Mouse (Mus musculus) urinary bladder, postnatal 10 days (tissue): Measurements from ENCODE around the gene Dock1.

Source experiments
- DNase-seq: peaks from one replicate; pipeline ENCODE4 v3.0.0; 2022; ENCODE audit warnings: low spot score

The Dock1 gene

GRCm38 (mm10) chr7:134696126-134696979 lies 25.9 kb downstream of the Dock1 start:
- DNase-seq, result no peak

- DNase-seq, result no peak
Measured at GRCm38 (mm10) chr7:134697479-134697878, 27.0 kb downstream of the Dock1 start.

DNA sequence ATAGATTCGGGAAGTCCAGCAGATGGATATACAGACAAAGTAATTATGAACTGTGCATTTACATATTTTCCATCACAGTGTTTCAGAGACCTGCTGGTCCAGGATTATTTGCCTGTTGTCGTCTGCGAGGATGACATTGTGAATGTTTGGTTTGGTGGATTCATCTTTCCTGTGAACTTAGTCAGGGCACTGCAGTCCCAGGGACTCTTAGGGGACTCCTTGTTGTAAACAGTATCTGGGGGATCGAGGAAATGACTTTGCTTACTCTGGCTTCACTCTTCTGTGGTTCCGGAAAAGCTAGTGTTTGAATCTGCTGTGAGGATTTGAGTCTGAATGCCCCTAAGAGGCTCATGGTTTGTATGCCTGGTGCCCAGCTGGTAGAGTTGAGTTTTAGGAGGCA lies 27.8 kb downstream of the Dock1 start:
- DNase-seq, result no peak

GRCm38 (mm10) chr7:134700001-134700400 lies 29.5 kb downstream of the Dock1 start:
- DNase-seq, result no peak

GRCm38 (mm10) chr7:134702481-134702880 lies 32.0 kb downstream of the Dock1 start:
- no peak for DNase-seq

DNA sequence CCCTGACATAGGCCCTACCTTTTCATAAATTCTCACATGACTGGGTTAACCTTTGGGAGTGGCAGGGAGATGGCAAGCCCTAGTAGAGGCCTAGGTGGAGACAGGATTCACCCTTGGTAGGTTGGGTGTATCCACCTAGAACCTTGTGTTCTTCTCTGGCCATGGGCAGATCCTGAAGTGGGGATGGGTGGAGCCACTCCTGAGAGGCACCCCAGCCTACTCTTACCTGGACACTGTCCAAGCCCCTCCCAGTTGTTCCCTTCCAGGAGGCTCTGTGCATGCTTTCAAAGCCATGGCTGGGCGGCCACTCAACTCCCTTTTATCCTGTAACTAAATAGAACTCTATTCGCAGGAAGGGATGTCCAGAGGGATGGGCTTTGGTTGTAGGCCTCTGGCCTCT lies 33.2 kb downstream of the Dock1 start:
- DNase-seq, result no peak

GRCm38 (mm10) chr7:134709226-134709853 lies 38.9 kb downstream of the Dock1 start:
- DNase-seq, result no peak

- no peak for DNase-seq
Measured at GRCm38 (mm10) chr7:134711576-134711975, 41.1 kb downstream of the Dock1 start.

DNA sequence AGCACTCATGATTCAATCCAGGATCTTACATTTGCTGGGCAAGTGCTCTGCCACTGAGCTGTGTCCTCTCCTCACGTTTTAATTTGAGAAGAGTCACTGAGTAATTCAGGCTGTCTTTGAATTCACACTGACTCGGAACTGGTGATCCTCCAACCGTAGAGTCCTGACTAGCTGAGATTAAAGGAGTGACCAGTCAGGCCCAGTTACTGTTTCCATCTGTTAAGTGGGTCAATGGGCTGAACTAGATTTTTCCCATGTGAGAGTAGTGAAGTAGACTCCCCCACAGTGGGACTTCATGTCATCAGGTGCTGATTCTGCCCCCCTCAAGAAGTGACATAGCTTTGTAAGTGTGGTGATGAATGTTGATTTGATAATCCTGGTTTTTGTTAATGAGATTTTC lies 49.0 kb downstream of the Dock1 start:
- no peak for DNase-seq

- no peak for DNase-seq
Measured at GRCm38 (mm10) chr7:134722361-134722760, 51.9 kb downstream of the Dock1 start.

DNA sequence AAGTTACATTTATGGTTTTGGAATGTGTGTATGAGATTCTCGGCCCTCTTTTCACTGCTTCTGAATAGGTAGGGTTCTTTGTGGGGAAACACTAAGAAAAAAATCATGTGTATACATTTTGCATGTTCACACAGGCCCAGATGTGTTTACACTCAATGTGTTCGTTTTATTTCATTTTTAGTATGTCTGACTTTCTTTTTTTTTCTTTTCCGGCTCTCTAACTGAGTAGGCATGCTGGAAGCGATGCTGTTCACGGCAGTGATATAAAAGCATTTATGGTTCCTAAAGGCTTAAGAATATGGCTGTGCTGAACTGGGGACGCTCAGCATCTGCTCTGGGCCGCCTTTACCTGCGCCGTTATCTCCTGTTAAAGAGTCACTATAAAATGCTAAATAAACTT lies 52.5 kb downstream of the Dock1 start:
- DNase-seq, result no peak

DNA sequence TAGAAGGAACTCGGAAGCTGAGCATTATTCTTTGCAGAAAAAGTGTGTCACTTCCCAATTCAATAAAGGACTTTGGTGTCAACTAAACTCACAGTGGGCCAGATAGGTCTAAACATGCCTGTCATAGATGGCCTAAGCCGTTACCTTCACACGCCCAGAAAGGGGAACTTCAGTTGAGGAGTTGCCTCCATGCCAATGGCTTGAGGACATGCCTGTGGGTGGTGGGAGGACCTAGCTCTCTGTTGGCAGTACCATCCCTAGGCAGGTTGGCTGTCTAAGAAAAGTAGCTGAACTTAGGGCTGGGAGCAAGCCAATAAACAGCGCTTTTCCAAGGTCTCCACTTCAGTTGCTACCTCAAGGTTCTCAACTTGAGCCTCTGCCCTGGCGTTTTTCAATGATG lies 53.1 kb downstream of the Dock1 start:
- no peak for DNase-seq

GRCm38 (mm10) chr7:134724841-134725240 lies 54.4 kb downstream of the Dock1 start:
- no peak for DNase-seq

DNA sequence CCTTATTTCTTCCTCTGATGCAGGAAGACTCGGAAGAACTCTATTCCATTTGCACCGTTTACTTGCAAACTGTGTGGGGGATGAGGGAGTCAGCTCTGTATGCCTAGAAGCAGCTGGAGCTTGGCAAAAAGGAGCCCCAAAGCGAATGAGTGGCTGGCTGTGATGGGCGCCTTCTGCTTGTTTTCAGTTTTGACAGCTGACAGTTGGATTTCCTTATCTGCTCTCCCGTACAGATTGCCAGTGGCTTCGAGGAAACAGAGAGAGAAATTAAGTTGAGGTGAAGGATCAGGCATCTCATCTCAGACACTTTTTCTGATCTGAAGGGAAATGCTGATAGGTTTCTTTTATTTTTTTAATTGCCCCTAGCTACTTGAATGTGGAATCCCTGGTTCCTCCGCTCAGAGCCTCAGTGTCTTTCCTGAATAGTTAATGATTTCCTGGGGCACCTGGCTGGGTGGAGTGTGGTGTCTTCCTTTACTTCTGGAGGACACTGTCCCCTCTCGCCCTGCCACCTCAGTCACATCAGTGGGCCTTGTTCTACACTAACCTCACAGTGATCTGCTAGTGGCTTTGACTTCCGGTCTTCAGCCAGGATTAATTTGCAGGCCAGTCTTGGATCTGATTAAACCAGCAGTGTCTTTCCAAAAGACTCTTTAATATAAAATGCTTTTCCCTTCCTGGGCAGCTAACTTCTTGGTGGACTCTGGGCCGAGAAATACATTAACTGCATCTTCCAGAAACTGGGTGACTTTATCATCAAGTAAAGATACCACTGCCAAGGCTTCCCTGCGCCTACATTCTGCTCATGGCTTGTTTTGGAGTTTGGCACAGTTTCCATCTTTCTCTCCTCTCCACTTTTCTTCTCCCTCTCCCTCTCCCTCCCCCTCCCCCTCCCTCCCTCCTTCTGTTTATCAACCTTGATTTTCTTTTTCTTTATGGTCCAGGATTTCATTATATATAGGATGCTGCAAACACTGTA lies 55.4 kb downstream of the Dock1 start:
- DNase-seq, result no peak

DNA sequence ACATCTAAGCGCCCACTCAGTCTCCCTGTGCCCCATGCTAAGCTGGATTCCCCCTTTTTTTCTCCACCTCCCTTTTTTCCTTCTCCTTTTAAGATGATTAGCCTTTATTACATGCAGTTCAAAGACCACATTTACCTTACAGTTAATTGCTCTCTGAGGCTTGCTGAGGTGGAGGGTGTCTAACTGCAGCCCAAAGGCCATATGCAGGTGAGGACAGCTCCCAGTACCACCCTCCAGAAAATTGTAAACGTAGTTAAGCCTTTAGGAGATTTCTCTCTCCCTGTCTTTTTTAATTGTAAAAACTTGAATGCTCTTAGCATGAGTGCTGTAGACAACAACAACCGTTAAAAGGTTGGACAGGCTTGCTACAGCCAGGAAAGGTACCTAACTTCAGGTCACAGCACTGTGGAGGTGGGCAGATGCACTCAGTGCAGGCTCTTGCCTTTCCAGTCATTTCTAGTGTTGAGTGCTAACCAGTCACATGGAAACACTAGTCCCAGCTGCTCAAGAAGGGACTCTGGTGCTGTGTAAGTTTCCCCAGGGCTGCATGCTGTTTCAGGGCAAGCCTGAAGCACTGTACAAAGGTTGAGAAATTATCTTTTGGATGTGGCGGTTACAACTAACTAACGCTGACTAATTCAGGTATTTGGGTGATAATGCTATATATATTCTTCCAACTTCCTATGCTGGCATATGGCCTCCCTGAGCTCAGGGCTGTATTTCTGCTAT lies 56.2 kb downstream of the Dock1 start:
- DNase-seq, result no peak

- no peak for DNase-seq
Measured at GRCm38 (mm10) chr7:134729348-134729747, 58.9 kb downstream of the Dock1 start.

GRCm38 (mm10) chr7:134730406-134731126 lies 60.1 kb downstream of the Dock1 start:
- no peak for DNase-seq

DNA sequence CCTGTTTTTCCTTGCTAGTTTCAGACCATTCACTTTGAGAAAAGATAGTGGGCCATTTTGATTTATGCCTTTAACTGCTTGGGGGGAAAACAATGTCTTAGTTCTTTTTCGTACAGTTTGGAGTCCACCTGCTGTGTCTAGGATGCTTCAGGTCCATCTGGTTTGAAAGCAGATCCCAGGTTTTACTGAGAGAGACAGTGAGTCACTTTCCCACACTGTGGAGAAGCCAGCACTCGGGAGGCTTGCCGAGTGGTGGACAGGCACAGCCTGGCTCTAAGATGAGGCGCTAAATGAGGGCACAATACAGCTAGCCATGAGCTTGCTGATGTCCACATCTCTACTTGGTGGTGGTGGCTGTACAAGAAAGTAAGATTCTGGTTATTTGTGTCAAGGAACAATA lies 76.6 kb downstream of the Dock1 start:
- DNase-seq, result no peak

DNA sequence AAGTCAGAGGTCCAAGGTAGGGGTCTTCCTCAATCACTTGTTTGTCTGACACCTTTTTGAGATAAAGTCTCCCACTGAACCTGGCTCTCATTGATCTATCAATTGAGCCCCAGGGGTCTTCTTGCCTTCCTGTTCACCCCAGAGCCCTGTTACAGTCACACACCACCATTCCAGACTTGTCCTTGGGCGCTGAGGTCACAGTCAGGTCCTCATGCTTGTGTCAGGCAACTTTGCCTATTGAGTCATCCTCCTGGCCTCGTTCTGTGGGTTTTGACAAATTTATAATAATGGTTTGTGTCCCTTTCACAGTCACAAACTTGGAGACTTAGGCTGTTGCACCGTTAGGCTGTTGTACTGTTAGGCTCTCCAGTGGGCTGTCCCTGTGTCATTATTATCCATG lies 77.9 kb downstream of the Dock1 start:
- no peak for DNase-seq

DNA sequence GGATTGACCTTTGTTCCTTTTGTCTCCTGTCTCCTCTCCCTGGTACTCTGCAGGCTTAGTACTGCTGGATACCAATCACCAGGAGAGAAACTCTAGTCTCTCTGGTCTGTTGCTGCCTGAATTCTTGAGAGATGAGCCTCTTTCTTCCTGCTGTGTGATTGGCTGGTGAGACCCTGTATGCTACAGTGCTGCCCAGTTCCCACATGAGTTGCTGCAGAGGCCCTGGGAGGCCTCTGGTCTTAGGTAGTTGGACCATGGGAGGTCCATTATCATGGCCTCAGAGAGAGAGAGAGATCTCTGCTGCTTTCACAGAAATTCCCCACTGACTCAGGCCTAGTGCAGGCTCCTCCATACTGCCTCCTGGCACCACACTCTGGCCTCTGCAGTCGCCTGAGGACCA lies 79.2 kb downstream of the Dock1 start:
- no peak for DNase-seq

- no peak for DNase-seq
Measured at GRCm38 (mm10) chr7:134751496-134751895, 81.0 kb downstream of the Dock1 start.
